Mouse (Mus musculus) urinary bladder, adult 18-20 months (tissue): ENCODE measurements around the gene Med27.

ENCODE experiments used
- DNase-seq, 2 experiments: peaks; one replicate each; pipeline ENCODE4 v3.0.0; 2022; ENCODE audit warnings: low spot score in 2 of 2, mixed read lengths in 2 of 2

Med27 gene

GRCm38 (mm10) chr2:29436376-29436775, 89.8 kb downstream of the Med27 start:
- DNase-seq: no peak

GRCm38 (mm10) chr2:29437111-29437510, 90.5 kb downstream of the Med27 start:
- DNase-seq: no peak

GRCm38 (mm10) chr2:29437861-29438529, 91.4 kb downstream of the Med27 start:
- no peak for DNase-seq

- DNase-seq: no peak
Measured at GRCm38 (mm10) chr2:29438530-29438862, 91.9 kb downstream of the Med27 start.

GRCm38 (mm10) chr2:29438986-29439385, 92.4 kb downstream of the Med27 start:
- no peak for DNase-seq

GRCm38 (mm10) chr2:29439396-29439795, 92.8 kb downstream of the Med27 start:
- no peak for DNase-seq

GRCm38 (mm10) chr2:29439857-29440502, 93.4 kb downstream of the Med27 start:
- DNase-seq: no peak

- no peak for DNase-seq
Measured at GRCm38 (mm10) chr2:29442275-29442674, 95.7 kb downstream of the Med27 start.

- DNase-seq: no peak
Measured at GRCm38 (mm10) chr2:29443626-29444217, 97.1 kb downstream of the Med27 start.

GRCm38 (mm10) chr2:29448476-29449002, 101.9 kb downstream of the Med27 start:
- no peak for DNase-seq

GRCm38 (mm10) chr2:29451368-29451999, 104.9 kb downstream of the Med27 start:
- DNase-seq: no peak

- DNase-seq: no peak
Measured at GRCm38 (mm10) chr2:29453376-29453775, 106.8 kb downstream of the Med27 start.

GRCm38 (mm10) chr2:29456631-29457320, 110.2 kb downstream of the Med27 start:
- no peak for DNase-seq

GRCm38 (mm10) chr2:29457677-29458076, 111.1 kb downstream of the Med27 start:
- no peak for DNase-seq

GRCm38 (mm10) chr2:29458346-29458950, 111.8 kb downstream of the Med27 start:
- DNase-seq: no peak

- DNase-seq: no peak
Measured at GRCm38 (mm10) chr2:29459648-29460047, 113.0 kb downstream of the Med27 start.

GRCm38 (mm10) chr2:29461841-29462240, 115.2 kb downstream of the Med27 start:
- DNase-seq: no peak

- DNase-seq: no peak
Measured at GRCm38 (mm10) chr2:29463039-29463585, 116.5 kb downstream of the Med27 start.

GRCm38 (mm10) chr2:29464851-29465648, 118.4 kb downstream of the Med27 start:
- no peak for DNase-seq

- DNase-seq: no peak
Measured at GRCm38 (mm10) chr2:29465649-29466137, 119.1 kb downstream of the Med27 start.
